Mouse (Mus musculus): Measurements from ENCODE around the gene Lgals7. TPM values are rescaled to one million over a fixed set of nuclear protein-coding genes. Genes with fewer than 3 reads are reported as not detected.
A peak's percentile ranks its signal among the peaks of the same experiment; 100 is the strongest.

The Lgals7 gene
- total RNA-seq, 1 experiment from 2014 or later: not detected

DNA sequence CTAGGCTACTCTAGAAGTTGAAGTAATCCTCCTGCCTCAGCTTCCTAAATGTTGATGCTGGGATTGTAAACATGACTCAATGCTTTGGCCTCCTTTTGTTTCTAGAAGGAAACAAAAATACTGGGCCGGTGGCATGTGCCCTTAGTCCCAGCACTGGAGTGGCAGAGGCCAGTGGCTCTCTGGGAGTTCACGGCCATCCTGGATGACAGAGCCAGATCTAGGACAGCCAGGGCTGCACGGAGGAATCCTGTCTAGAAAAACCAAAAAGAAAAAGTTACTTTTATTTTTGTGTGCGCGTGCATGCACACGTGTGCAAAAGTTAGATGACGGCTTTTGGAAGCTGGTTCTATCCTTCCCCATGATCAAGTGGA, 37.3 kb upstream of the Lgals7 start:
- ATAC-seq (replicated peaks; ENCODE audit: insufficient number of reproducible peaks, low FRiP score, low TSS enrichment, poor library complexity, severe bottlenecking): no peak

DNA sequence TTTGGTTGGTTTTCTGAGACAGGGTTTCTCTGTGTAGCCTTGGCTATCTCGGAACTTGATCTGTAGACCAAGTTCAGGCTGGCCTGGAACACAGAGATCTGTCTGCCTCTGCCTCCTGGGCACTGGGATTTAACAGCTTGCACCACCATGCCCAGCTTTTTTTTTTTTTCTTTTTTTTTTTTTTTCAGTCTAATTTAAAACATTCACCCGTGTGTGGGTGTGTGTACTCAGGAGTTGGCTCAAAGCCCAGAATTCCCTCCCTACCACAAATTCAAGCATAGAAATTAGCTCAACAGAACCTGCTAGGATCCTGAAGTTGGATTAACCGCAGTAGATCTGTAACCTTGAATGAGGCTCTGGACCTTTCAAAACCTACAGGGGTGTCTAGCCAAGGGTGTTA, 36.3 kb upstream of the Lgals7 start:
- ATAC-seq (replicated peaks; ENCODE audit: insufficient number of reproducible peaks, low FRiP score, low TSS enrichment, poor library complexity, severe bottlenecking): no peak

- ATAC-seq (replicated peaks; ENCODE audit: insufficient number of reproducible peaks, low FRiP score, low TSS enrichment, poor library complexity, severe bottlenecking): no peak
These were observed 33.8 kb upstream of the Lgals7 start for GRCm38 (mm10) chr7:28829821-28830220.

- no peak for ATAC-seq (replicated peaks; ENCODE audit: insufficient number of reproducible peaks, low FRiP score, low TSS enrichment, poor library complexity, severe bottlenecking)
These were observed 32.7 kb upstream of the Lgals7 start for GRCm38 (mm10) chr7:28830981-28831380.

- ATAC-seq (replicated peaks; ENCODE audit: insufficient number of reproducible peaks, low FRiP score, low TSS enrichment, poor library complexity, severe bottlenecking): no peak
These were observed 32.1 kb upstream of the Lgals7 start for GRCm38 (mm10) chr7:28831411-28832125.

DNA sequence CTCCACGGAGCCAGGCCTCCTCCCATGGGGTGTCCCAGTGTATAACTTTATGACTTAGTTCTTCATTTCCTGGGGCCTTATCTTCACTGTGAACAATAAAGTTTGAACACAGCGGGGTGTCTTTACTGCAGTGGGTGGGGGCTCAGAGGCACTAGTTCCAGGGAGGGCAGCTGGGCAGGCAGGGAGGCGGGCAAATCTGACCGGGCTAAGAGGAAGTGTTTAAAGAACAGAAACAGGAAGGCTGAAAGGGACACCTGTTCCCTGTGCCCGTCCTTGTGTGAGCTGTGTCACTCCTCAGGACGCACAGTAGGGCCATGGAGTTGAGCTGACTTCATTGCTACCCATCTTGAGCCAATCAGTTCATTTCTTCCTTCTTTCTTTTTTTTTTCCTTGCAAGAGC, 31.5 kb upstream of the Lgals7 start:
- no peak for ATAC-seq (replicated peaks; ENCODE audit: insufficient number of reproducible peaks, low FRiP score, low TSS enrichment, poor library complexity, severe bottlenecking)

GRCm38 (mm10) chr7:28833723-28834347, 29.8 kb upstream of the Lgals7 start, which contains the start of gene Lgals4:
TSS of gene Lgals4 (plus strand) at chr7:28833854.
- ATAC-seq (replicated peaks; ENCODE audit: insufficient number of reproducible peaks, low FRiP score, low TSS enrichment, poor library complexity, severe bottlenecking): no peak

DNA sequence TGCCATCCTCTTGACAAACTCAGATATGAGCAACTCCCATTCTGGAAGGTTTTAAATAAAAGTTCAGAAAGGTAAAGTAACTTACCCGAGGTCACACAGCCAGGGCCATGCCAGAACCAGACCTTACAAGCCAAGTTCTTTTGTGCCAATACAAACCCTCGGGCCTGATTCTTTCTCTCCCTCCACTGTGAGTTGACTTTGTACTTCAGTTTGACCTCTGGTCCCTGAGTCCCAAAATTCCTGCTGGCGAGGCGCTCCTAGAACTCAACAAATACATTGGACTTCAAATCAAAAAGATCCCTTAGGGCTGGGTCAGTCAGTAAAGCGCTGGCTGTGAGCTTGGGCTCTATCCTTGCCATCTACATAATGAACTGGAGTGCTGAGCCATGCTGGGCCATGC, 26.7 kb upstream of the Lgals7 start:
- no peak for ATAC-seq (replicated peaks; ENCODE audit: insufficient number of reproducible peaks, low FRiP score, low TSS enrichment, poor library complexity, severe bottlenecking)

- no peak for ATAC-seq (replicated peaks; ENCODE audit: insufficient number of reproducible peaks, low FRiP score, low TSS enrichment, poor library complexity, severe bottlenecking)
These were observed 25.3 kb upstream of the Lgals7 start for GRCm38 (mm10) chr7:28838331-28838730.

DNA sequence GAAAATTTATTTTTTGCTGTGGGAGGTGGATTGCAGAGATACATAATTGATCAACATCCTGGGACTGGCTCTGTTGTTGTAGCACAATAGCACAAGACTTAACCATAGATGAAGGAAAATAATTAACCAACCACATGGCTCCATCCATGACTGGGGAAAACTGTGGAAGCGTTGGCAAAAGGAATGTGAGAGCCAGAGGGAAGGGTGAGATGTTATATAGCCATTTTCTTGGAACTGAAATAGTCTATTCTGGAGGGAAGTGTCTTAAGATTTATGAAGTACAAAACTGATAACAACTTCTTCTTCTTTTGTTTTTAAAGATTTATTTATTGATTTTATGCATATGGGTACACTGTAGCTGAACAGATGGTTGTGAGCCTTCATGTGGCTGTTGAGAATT, 16.4 kb upstream of the Lgals7 start:
- ATAC-seq (replicated peaks; ENCODE audit: insufficient number of reproducible peaks, low FRiP score, low TSS enrichment, poor library complexity, severe bottlenecking): no peak

- ATAC-seq (replicated peaks; ENCODE audit: insufficient number of reproducible peaks, low FRiP score, low TSS enrichment, poor library complexity, severe bottlenecking): no peak
These were observed 13.9 kb upstream of the Lgals7 start for GRCm38 (mm10) chr7:28849700-28850236.

DNA sequence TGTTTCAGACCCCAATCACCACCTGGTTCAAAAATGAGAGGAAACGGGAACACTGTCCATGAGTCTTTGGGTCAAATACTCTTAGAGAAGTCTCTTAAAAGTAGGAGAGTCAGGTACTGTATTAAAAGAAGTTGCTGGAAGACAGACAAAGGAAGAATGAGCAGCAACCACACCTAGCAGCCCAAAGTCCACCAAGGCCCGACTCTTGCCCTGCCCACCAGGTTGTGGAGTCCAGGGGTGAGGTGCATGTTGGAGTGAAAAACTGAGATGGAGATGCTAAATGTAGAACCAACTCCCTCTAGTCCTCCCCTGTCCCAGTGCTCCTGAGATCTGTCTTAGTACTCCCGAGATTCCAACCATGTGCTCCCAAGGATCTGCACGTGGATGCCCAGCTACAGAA, 13.0 kb upstream of the Lgals7 start:
- ATAC-seq (replicated peaks; ENCODE audit: insufficient number of reproducible peaks, low FRiP score, low TSS enrichment, poor library complexity, severe bottlenecking): no peak

DNA sequence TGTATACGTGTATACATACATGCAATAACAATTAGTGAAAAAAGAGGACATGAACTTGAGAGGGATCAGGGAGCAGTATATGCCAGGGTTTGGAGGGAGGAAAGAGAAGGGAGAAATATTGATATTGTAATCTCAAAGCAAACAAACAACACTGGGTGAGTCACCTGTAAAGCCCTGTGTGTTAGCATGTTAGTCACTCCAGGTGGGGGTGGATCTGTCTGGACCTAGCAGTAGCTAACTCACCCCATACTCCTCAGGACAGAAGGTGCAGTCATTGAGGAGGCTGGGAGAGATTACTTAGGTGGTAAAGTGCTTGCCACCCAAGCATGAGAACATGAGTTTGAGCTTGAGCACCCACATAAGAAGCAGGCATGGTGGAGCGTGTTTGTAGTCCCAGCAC, 3.7 kb upstream of the Lgals7 start:
- ATAC-seq (replicated peaks; ENCODE audit: insufficient number of reproducible peaks, low FRiP score, low TSS enrichment, poor library complexity, severe bottlenecking): no peak

DNA sequence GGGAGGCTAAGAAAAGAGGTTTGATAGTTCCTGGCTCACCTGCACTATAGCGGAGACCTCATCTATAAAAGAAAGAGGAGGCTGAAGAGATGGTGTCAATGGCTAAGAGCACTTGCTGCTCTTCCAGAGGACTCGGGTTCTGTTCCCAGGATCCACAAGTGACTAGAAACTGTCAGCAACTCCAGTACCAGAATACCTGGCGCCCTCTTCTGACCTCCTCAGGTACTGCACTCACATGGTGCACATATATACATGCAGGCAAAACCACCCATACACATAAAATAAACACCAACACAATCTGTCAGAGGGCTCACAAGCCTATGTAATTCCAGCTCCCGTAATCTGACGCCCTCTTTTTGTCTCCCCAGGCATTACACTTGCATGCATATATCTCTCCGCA, 2.8 kb upstream of the Lgals7 start:
- no peak for ATAC-seq (replicated peaks; ENCODE audit: insufficient number of reproducible peaks, low FRiP score, low TSS enrichment, poor library complexity, severe bottlenecking)

GRCm38 (mm10) chr7:28862817-28863499, 695 bp upstream of the Lgals7 start:
- ATAC-seq (replicated peaks; ENCODE audit: insufficient number of reproducible peaks, low FRiP score, low TSS enrichment, poor library complexity, severe bottlenecking): no peak

- no peak for ATAC-seq (replicated peaks; ENCODE audit: insufficient number of reproducible peaks, low FRiP score, low TSS enrichment, poor library complexity, severe bottlenecking)
These were observed 666 bp downstream of the Lgals7 start for GRCm38 (mm10) chr7:28864288-28864750.

- ATAC-seq (replicated peaks; ENCODE audit: insufficient number of reproducible peaks, low FRiP score, low TSS enrichment, poor library complexity, severe bottlenecking): peak; percentile 82
These were observed 2.0 kb downstream of the Lgals7 start for GRCm38 (mm10) chr7:28865481-28866300.

DNA sequence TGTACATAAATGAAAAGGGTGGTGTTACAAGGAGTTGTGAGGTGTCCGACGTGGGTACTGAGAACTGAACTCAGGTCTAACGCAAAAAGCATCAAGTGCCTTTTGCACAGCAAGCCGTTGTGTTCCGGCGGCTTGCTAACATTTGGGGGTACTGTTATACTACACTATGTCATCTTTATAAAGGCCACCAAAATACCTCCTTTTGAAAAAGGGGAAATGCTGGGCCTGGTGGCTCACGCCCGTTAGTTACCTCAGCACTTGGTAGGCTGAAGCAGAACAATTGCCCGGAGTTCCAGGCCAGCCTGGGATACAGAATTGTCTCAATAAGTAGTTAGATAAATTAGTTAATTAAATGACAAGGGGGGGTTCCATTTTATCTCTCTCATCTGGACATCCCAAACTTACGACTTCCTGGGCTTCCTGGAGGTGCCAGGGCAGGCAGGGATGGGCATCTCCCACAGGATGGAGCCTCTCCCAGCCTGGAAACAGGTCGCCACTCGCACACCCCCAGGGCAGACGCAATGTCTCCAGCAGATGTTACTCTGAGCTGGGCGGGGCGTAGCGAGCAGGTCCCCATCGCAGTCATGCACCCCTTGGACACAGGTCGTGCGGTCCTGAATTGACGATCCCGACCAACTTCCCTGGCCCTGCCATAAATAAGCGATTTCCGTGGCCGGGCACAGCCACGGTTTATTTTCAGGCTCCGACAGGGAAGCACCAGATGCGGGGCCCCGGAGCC, 3.3 kb downstream of the Lgals7 start:
- ATAC-seq (replicated peaks; ENCODE audit: insufficient number of reproducible peaks, low FRiP score, low TSS enrichment, poor library complexity, severe bottlenecking): no peak
